In the genomic region with DNA sequence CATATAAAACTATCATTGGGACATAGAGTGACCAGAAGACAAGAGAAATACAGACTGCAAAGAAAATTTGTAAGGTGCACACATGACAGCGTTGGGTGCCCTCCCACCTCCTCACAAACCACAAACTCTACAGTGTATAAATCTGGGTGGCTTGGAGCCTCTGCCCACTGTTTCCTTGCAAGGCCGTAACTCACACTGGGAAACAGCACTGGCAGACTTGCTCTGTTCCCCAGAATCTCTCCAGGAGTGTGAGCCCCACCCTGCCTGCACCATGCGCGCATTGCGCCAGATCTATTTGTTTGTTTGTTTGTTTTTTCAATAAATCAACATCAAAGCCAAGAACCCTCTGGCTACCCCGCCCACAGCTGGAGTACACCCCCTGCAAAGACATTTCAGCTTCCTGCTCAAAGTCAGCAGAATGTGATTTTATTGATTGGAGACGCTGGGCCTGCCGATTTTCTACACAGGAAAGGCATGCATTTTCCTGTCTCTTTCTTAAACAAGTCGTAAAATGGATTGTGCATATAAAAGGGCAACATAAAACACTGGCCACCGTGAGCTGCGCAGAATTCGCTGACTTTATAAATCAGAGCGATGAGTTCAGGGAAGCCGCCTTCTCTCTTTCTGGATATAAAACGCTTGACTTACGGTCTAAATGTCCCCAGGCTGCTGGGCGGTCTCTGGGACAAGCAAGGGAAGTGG, we compare ENCODE assay signal across 16 mouse cellular contexts. TPM values are rescaled to one million over a fixed set of nuclear protein-coding genes. Genes with fewer than 3 reads are reported as not detected.
DNase-seq lines count a peak whose midpoint lies in the region; ATAC-seq and TF ChIP-seq lines count a peak whose summit lies in the region.
"Had no signal": no experiment of that assay in that cellular context is flagged by ENCODE, and none has a peak within 500 bp of the region (broad histone marks: within the 10 kb centered on the region; RNA-seq: fewer than 3 reads in every experiment).

No protein-coding gene starts in this region.

- H3K27me3 ChIP-seq in kidney, postnatal 0 days (ENCODE audit: insufficient read depth, low read length), result no peaks in the 10 kb centered on the region
- H3K27me3 ChIP-seq in E14TG2a.4 (ENCODE audit: insufficient read depth, low read length), result peaks cover 39% of the 10 kb centered on the region
- H3K27me3 ChIP-seq in ES-Bruce4 (ENCODE audit: control insufficient read depth, insufficient read depth, low read length, poor library complexity, severe bottlenecking), result no peaks in the 10 kb centered on the region
- H3K27me3 ChIP-seq in limb, embryonic 13.5 days, result no peaks in the 10 kb centered on the region
- H3K27me3 ChIP-seq: embryonic facial prominence, embryonic 12.5 days; stomach, embryonic 15.5 days had no signal

- no peaks in the 10 kb centered on the region for H3K36me3 ChIP-seq in kidney, postnatal 0 days (ENCODE audit: insufficient read depth, low read length)
- H3K36me3 ChIP-seq in E14TG2a.4 (ENCODE audit: insufficient read depth, low read length) (no peaks in the 10 kb centered on the region), ES-Bruce4 (ENCODE audit: control insufficient read depth, insufficient read depth, low read length, poor library complexity, severe bottlenecking) (no peaks in the 10 kb centered on the region)
- no peaks in the 10 kb centered on the region for H3K36me3 ChIP-seq in limb, embryonic 13.5 days
- H3K36me3 ChIP-seq: embryonic facial prominence, embryonic 12.5 days; heart, embryonic 10.5 days; stomach, embryonic 15.5 days had no signal

- TF ChIP-seq POLR2A in ES-Bruce4 (IDR thresholded peaks at IDR 0.05; ENCODE audit: insufficient read depth, low read length), result no peak

- H3K9me3 ChIP-seq in kidney, postnatal 0 days (replicated peaks; ENCODE audit: low read length), result no peaks in the 10 kb centered on the region
- H3K9me3 ChIP-seq in E14TG2a.4 (ENCODE audit: low read length) (peaks cover 15% of the 10 kb centered on the region), ES-Bruce4 (replicated peaks; ENCODE audit: control insufficient read depth, insufficient read depth, low read length, poor library complexity, severe bottlenecking) (no peaks in the 10 kb centered on the region)
- no peaks in the 10 kb centered on the region for H3K9me3 ChIP-seq in limb, embryonic 13.5 days
- H3K9me3 ChIP-seq: embryonic facial prominence, embryonic 12.5 days; heart, embryonic 10.5 days; stomach, embryonic 15.5 days had no signal

- H3K9ac ChIP-seq in kidney, postnatal 0 days (ENCODE audit: low read depth, low read length), result no peak overlapping the region
- H3K9ac ChIP-seq in ES-Bruce4 (ENCODE audit: low read depth, poor library complexity, severe bottlenecking), result no peak overlapping the region
- 0 out of 2 replicates have a peak overlapping the region, but pooled peaks have one; percentile 10 for H3K9ac ChIP-seq in limb, embryonic 13.5 days
- H3K9ac ChIP-seq: embryonic facial prominence, embryonic 12.5 days; stomach, embryonic 15.5 days had no signal

- 0 out of 2 replicates have a peak overlapping the region, but pooled peaks have one; percentile 8 for H3K4me2 ChIP-seq in kidney, postnatal 0 days (ENCODE audit: low read length)
- H3K4me2 ChIP-seq in limb, embryonic 13.5 days (replicated peaks), result 0 out of 2 replicates have a peak overlapping the region, but pooled peaks have one; percentile 17
- H3K4me2 ChIP-seq: embryonic facial prominence, embryonic 12.5 days; stomach, embryonic 15.5 days had no signal

- H3K4me3 ChIP-seq in kidney, postnatal 0 days (replicated peaks; ENCODE audit: low read depth, low read length), result no peak overlapping the region
- peak overlapping the region; percentile 55 for H3K4me3 ChIP-seq in E14TG2a.4 (replicated peaks; ENCODE audit: low read length)
- H3K4me3 ChIP-seq in ES-Bruce4 (ENCODE audit: low read depth, low read length), result peak overlapping the region; percentile 28; the same call in 1 of the 2 replicates
- H3K4me3 ChIP-seq in limb, embryonic 13.5 days, result no peak overlapping the region
- H3K4me3 ChIP-seq: embryonic facial prominence, embryonic 12.5 days; heart, embryonic 10.5 days; stomach, embryonic 15.5 days had no signal

- WGBS in kidney, postnatal 0 days, result 25% methylated on average over 17 of the region's 17 CpGs
- 25% methylated on average over 17 of the region's 17 CpGs for WGBS in limb, embryonic 13.5 days

- TF ChIP-seq EP300 in ES-Bruce4 (IDR thresholded peaks at IDR 0.05; ENCODE audit: insufficient read depth, low read depth, low read length), result no peak

- no peaks in the 10 kb centered on the region for H3K4me1 ChIP-seq in kidney, postnatal 0 days (replicated peaks; ENCODE audit: insufficient read depth, low read length)
- H3K4me1 ChIP-seq in E14TG2a.4 (replicated peaks; ENCODE audit: low read depth, low read length) (peaks cover 31% of the 10 kb centered on the region), ES-Bruce4 (ENCODE audit: control insufficient read depth, insufficient read depth, low read length) (no peaks in the 10 kb centered on the region)
- peaks cover 16% of the 10 kb centered on the region for H3K4me1 ChIP-seq in limb, embryonic 13.5 days
- H3K4me1 ChIP-seq: embryonic facial prominence, embryonic 12.5 days; stomach, embryonic 15.5 days had no signal

- 0 out of 2 replicates have a peak, but pooled peaks have one; percentile 5 for ATAC-seq in kidney, postnatal 0 days (replicated peaks; ENCODE audit: low FRiP score, low read depth)
- no peak for ATAC-seq in limb, embryonic 13.5 days (ENCODE audit: low FRiP score, low read depth)
- ATAC-seq: activated CD4-positive, CD25-positive, alpha-beta regulatory T cell, adult 4 months; CD4-positive, CD25-positive, alpha-beta regulatory T cell, adult 4 months had no signal

- peak; percentile 72 for DNase-seq in kidney, postnatal 0 days (ENCODE audit: low spot score)
- no peak for DNase-seq in kidney, adult 18-20 months
- no peak for DNase-seq in layer of hippocampus, adult 18-20 months (ENCODE audit: low spot score in 2 of 2)
- no peak for DNase-seq in right cerebral cortex, postnatal 36 days (ENCODE audit: low spot score in 2 of 2)
- DNase-seq: adrenal gland, postnatal 25 days; cerebellum, postnatal 10 days; gastrocnemius, postnatal 36 days; lung, adult 2 months had no signal

- H3K27ac ChIP-seq in kidney, postnatal 0 days, result no peak overlapping the region
- no peak overlapping the region for H3K27ac ChIP-seq in ES-Bruce4 (ENCODE audit: insufficient read depth, low read length)
- H3K27ac ChIP-seq in limb, embryonic 13.5 days, result no peak overlapping the region
- H3K27ac ChIP-seq: embryonic facial prominence, embryonic 12.5 days; heart, embryonic 10.5 days; stomach, embryonic 15.5 days had no signal

- no peak for TF ChIP-seq CTCF in kidney, postnatal 0 days (IDR thresholded peaks at IDR 0.05; ENCODE audit: low read depth)
- TF ChIP-seq CTCF in E14TG2a.4 (conservative IDR thresholded peaks at IDR 0.05; ENCODE audit: low read length), result no peak
- TF ChIP-seq CTCF in ES-Bruce4 (IDR thresholded peaks at IDR 0.05; ENCODE audit: low read depth, low read length), result no peak

RNA-seq across cellular contexts. Expression of gene Olfm1, which starts 48.9 kb away (rescaled TPM):
- 12.0 and 13.8 TPM in 2 replicates for polyA plus RNA-seq in kidney, postnatal 0 days (2015; fragmentation: Nextera tagmentation; extraction: Ambion mirVana)
- 8.9 and 10.8 TPM in 2 replicates for polyA plus RNA-seq in ES-Bruce4 (2011; ENCODE audit: insufficient read depth, insufficient read length, low read depth, missing spikeins)
- 15.4 and 16.9 TPM in 2 replicates for polyA plus RNA-seq in limb, embryonic 13.5 days (2015; fragmentation: Nextera tagmentation; extraction: Ambion mirVana)
- total RNA-seq in layer of hippocampus, adult 18-20 months (2021), result 1,000 to 10,000 TPM; 1,731 to 1,771 TPM
- polyA plus RNA-seq: CD4-positive, CD25-positive, alpha-beta regulatory T cell, adult 4 months had no signal

Comparison
In these comparisons a context has a peak if more than half of its experiments do, and no peak if none do; other contexts are left out.
1. H3K4me3 ChIP-seq: peak in E14TG2a.4 (single experiment) and ES-Bruce4 (single experiment); none in kidney, postnatal 0 days (single experiment) and limb, embryonic 13.5 days (single experiment).